Mouse (Mus musculus) embryonic facial prominence, embryonic 12.5 days (tissue): ENCODE measurements around the gene Tprn. TPM values are rescaled to one million over a fixed set of nuclear protein-coding genes. Genes with fewer than 3 reads are reported as not detected.

Source experiments
- ATAC-seq: fragments of 200-750 bp; cut with Nextera tagmentation; 2 replicates; pipeline ENCODE4 v1.8.0; 2017; ENCODE audit not compliant: insufficient number of reproducible peaks, insufficient read depth, low FRiP score, low TSS enrichment
- H3K27ac ChIP-seq: fragments of 300-500 bp; sonication (generic); 2 replicates; pipeline ENCODE4 v1.5.1; 2016; ENCODE audit warnings: mild to moderate bottlenecking
- H3K27me3 ChIP-seq: fragments of 300-500 bp; sonication (generic); 2 replicates; pipeline ENCODE4 v1.6.1; 2016; ENCODE audit warnings: mild to moderate bottlenecking, moderate library complexity
- H3K36me3 ChIP-seq: fragments of 300-500 bp; sonication (generic); 2 replicates; pipeline ENCODE4 v1.6.1; 2016; ENCODE audit warnings: mild to moderate bottlenecking
- H3K4me1 ChIP-seq: fragments of 300-500 bp; sonication (generic); 2 replicates; pipeline ENCODE4 v1.6.1; 2016
- H3K4me2 ChIP-seq: fragments of 300-500 bp; sonication (generic); replicated peaks from 2 replicates; pipeline ENCODE4 v1.6.1; 2016; ENCODE audit warnings: mild to moderate bottlenecking, moderate library complexity
- H3K4me3 ChIP-seq: fragments of 300-500 bp; sonication (generic); 2 replicates; pipeline ENCODE4 v1.5.1; 2016; ENCODE audit warnings: mild to moderate bottlenecking
- H3K9ac ChIP-seq: fragments of 300-500 bp; sonication (generic); 2 replicates; pipeline ENCODE4 v1.6.1; 2016; ENCODE audit warnings: mild to moderate bottlenecking, moderate library complexity
- H3K9me3 ChIP-seq: fragments of 300-500 bp; sonication (generic); 2 replicates; pipeline ENCODE4 v1.6.1; 2016; ENCODE audit warnings: mild to moderate bottlenecking, moderate library complexity
- WGBS: fragments of 180-500 bp; shearing (Covaris S2); methylation state at CpG from one replicate; pipeline ENCODE4 v1.1.7; 2016; 5-methylcytosine and 5-hydroxymethylcytosine counted together
- polyA plus RNA-seq: library from polyadenylated mRNA; unstranded; fragments of >200 nt; fragmentation: Nextera tagmentation; extraction: Ambion mirVana; gene quantifications from 2 replicates; pipeline ENCODE4 v1.2.1, GENCODE M21; 2016

The Tprn gene
- polyA plus RNA-seq, 1 experiment from 2014 or later: 9.7 TPM

DNA sequence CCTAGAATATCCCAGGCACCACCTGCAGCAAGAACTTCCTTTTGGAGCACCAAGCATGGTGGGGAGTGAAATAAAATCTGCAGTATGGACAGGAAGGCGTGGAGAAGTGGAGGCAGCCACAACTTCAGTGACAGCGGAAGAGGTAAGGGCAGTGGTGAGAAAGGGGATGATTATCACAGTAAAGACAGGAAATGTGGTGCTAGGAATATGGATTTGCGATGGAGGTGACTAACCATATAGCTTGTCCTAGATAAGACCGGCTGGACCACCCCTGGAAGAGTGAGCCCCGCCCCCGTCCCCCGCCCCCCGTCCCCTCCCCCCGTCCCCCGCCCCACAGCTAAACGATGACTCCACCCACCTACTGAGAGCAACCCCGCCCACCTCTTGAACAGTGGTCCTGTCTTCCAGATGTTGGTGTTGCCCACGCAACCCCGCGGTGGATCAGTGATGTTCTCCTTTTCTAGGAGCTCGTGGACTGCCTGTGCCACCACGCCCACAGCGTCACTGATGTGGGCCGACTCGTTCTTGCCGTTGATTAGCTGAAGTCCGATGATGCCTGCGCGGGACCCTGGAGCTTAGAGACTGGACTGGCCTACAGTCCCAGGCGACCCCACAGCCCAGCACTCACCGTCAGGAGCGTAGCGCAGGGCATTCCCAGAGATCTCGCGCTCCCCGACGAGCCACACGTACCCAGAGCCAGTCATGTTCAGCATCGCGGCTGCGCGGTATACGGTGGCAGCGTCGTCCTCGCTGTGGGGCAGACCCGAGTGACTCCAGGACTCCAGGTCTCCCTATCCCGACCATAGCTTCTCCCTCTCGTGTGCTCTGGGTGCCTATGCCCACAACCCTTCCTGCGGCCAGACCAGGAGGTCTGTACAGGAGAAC is 42.5 kb downstream of the Tprn start:
- peak overlapping the region; percentile 46 for H3K4me3 ChIP-seq
- no peak overlapping the region for H3K27ac ChIP-seq
- peaks cover 59% of the 10 kb centered on the region for H3K27me3 ChIP-seq
- peak; percentile 57 for ATAC-seq
- peak overlapping the region; percentile 56 for H3K9ac ChIP-seq
- peaks cover 9% of the 10 kb centered on the region; the same call in 1 of the 2 replicates for H3K4me1 ChIP-seq
- H3K4me2 ChIP-seq: peak overlapping the region; percentile 84
- no peaks in the 10 kb centered on the region for H3K36me3 ChIP-seq
- no peaks in the 10 kb centered on the region for H3K9me3 ChIP-seq
- 3% methylated on average over 45 of the region's 45 CpGs for WGBS

- peak overlapping the region; percentile 46 for H3K4me3 ChIP-seq
- H3K9me3 ChIP-seq: no peaks in the 10 kb centered on the region
- WGBS: 47% methylated on average over 14 of the region's 14 CpGs
- H3K27me3 ChIP-seq: peaks cover 68% of the 10 kb centered on the region
- no peaks in the 10 kb centered on the region for H3K36me3 ChIP-seq
- H3K9ac ChIP-seq: peak overlapping the region; percentile 56
- H3K4me2 ChIP-seq: peak overlapping the region; percentile 84
- H3K27ac ChIP-seq: no peak overlapping the region
- ATAC-seq: 0 out of 2 replicates have a peak, but pooled peaks have one; percentile 24
- H3K4me1 ChIP-seq: peaks cover 9% of the 10 kb centered on the region; the same call in 1 of the 2 replicates
These were observed 43.4 kb downstream of the Tprn start for GRCm38 (mm10) chr2:25305587-25306359.

DNA sequence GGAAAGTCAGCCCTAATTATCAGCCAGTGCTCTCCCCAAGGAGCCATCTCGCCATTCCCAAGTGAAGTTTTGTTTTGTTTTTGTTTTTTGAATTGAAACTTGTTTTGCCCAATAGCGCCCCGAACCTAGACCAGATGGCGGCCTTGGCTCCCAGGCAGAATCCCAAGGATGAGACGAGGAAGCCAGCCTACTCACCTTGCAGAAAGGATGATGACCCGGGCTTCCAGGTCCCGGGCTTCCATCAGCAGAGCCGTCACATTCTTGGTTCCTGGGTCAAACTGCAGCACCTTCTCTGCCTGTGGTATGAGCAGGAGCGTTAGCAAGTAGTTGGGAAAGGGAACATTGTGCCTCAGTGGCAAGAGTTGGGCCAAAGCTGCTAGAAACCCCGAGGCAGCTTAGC is 47.8 kb downstream of the Tprn start:
- peaks cover 2% of the 10 kb centered on the region; the same call in 1 of the 2 replicates for H3K4me1 ChIP-seq
- no peak overlapping the region for H3K4me2 ChIP-seq
- no peaks in the 10 kb centered on the region for H3K36me3 ChIP-seq
- no peaks in the 10 kb centered on the region for H3K9me3 ChIP-seq
- no peak for ATAC-seq
- WGBS: 56% methylated on average over 10 of the region's 10 CpGs
- H3K27ac ChIP-seq: no peak overlapping the region
- no peak overlapping the region for H3K9ac ChIP-seq
- peaks cover 93% of the 10 kb centered on the region for H3K27me3 ChIP-seq
- H3K4me3 ChIP-seq: no peak overlapping the region

DNA sequence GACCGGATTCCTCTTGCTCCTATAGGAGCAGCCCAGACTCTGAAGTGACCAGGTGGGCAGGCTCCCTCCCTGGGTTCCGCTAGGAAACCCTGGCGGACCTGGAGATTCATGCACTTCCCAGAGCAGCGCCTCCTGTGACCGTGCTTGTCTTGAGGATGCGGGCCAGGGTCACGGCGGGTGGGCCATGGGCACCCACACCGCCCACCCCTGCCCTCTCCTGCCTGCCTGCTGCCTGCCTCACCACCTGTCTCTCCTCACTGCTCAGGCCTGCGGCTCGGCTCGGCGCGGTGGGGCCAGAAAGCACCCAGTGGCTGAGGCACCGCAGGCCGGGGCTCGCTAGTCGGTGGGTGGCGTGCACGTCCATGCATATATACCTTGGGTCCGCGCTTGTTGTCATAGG is 48.6 kb downstream of the Tprn start:
- Histone ChIP-seq H3K9ac (no peak overlapping the region), H3K4me2 (no peak overlapping the region), H3K36me3 (no peaks in the 10 kb centered on the region), H3K9me3 (no peaks in the 10 kb centered on the region), H3K27me3 (peaks cover 89% of the 10 kb centered on the region), H3K4me3 (no peak overlapping the region), H3K27ac (no peak overlapping the region), H3K4me1 (no peaks in the 10 kb centered on the region)
- ATAC-seq: no peak
- WGBS: 2% methylated on average over 22 of the region's 22 CpGs

DNA sequence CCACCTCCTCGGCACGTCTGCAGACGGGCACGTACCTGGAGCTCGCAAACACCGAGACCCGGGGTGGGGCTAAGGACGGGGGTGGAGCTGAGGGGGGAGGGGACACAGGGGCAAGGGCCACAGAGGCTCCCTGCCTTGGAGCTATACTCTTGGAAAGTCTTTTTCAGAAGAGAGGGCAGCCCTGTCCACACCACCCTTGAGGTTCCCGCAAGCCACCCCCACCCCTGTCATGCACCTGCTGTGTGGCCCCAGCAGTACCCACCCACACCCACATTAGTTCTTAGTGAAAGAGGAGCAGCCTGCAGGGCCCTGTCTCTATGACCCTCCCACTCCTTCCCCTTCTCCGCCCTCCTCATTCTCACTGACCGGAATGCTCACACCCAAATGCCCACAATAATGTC is 49.1 kb downstream of the Tprn start:
- Histone ChIP-seq H3K27ac (no peak overlapping the region), H3K27me3 (peaks cover 89% of the 10 kb centered on the region), H3K9me3 (no peaks in the 10 kb centered on the region), H3K4me2 (no peak overlapping the region), H3K4me3 (no peak overlapping the region), H3K4me1 (no peaks in the 10 kb centered on the region), H3K36me3 (no peaks in the 10 kb centered on the region), H3K9ac (no peak overlapping the region)
- no peak for ATAC-seq
- 7% methylated on average over 11 of the region's 11 CpGs for WGBS

GRCm38 (mm10) chr2:25318119-25318966 is 55.9 kb downstream of the Tprn start:
- 8% methylated on average over 31 of the region's 31 CpGs for WGBS
- no peak overlapping the region for H3K27ac ChIP-seq

DNA sequence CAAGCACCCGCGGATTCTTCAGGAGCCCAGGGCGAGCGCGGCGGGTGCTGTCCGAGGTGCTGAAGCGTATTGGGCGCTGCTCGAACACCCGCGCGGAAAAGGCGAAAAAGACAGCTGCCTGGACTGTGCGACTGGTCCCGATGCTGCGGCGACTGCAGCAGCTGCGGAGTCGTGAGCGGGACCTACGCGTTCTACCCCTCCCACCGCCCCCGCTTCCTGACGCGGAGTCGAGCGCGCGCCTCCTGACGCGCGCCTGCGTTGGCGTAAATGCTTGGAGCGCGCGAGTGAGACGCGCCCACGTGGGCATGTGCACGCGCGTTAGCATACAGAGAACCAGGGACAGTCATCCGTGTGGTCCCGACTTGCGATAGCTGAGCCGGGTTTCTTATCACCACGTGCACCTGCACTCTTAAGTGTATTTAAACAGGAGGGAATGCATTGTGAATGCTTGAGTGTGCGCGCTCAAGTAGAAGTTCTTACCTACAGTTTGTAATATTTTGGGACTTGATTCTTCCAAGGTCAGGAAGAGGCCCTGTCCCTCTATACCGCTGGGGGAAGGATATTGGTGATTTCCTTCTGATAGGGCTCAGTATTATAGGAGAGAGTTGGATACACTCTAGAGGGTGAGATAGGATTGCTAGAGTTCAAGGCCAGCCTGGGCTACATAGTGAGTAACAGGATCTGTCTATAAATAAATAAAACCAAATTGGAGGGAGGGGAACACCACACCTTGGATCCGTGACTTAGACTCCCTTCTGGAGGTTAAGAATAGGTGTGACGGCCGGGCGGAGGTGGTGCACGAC is 56.8 kb downstream of the Tprn start, which contains the start of gene Grin1:
Gene Grin1 (minus strand): TSS at position 217 of the 803 bp plus-strand sequence.
- WGBS: 10% methylated on average over 58 of the region's 58 CpGs
- peak within 1 kb of the TSS; percentile 30 for H3K4me3 ChIP-seq
- H3K4me1 ChIP-seq: peaks cover 9% of the 10 kb centered on the region; the same call in 1 of the 2 replicates
- no peak within 1 kb of the TSS for H3K27ac ChIP-seq
- H3K9me3 ChIP-seq: no peaks in the 10 kb centered on the region
- H3K36me3 ChIP-seq: no peaks in the 10 kb centered on the region
- H3K27me3 ChIP-seq: peaks cover 69% of the 10 kb centered on the region
- H3K4me2 ChIP-seq: peak within 1 kb of the TSS; percentile 55
- H3K9ac ChIP-seq: no peak within 1 kb of the TSS
- ATAC-seq: 0 out of 2 replicates have a peak, but pooled peaks have one; percentile 28

More at GRCm38 (mm10) chr2:25318119-25318966, 55.9 kb downstream of the Tprn start:
- Histone ChIP-seq H3K9me3 (no peaks in the 10 kb centered on the region), H3K36me3 (no peaks in the 10 kb centered on the region), H3K4me2 (peak overlapping the region; percentile 55), H3K27me3 (peaks cover 76% of the 10 kb centered on the region), H3K9ac (no peak overlapping the region), H3K4me3 (peak overlapping the region; percentile 30), H3K4me1 (peaks cover 9% of the 10 kb centered on the region; the same call in 1 of the 2 replicates)
- peak; percentile 41; the same call in 1 of the 2 replicates for ATAC-seq

Other genes starting within 250 kb of the Tprn start
- 99.1 and 103 TPM in 2 replicates for gene Nsmf, start 208.3 kb upstream of the Tprn start, polyA plus RNA-seq
- gene Entpd8, start 182.3 kb upstream of the Tprn start, polyA plus RNA-seq: not detected in 2 replicates
- gene Noxa1, start 167.5 kb upstream of the Tprn start, polyA plus RNA-seq: 0.19 TPM in 1 of 2 replicates, not detected in the other
- 21.3 and 24.7 TPM in 2 replicates for gene Nrarp, start 81.9 kb upstream of the Tprn start, polyA plus RNA-seq
- gene Tor4a, start 65.7 kb upstream of the Tprn start, polyA plus RNA-seq: 3.1 and 3.9 TPM in 2 replicates
- 119 and 121 TPM in 2 replicates for gene Nelfb, start 51.1 kb upstream of the Tprn start, polyA plus RNA-seq
- not detected in 2 replicates for gene Stpg3, start 48.0 kb upstream of the Tprn start, polyA plus RNA-seq
- gene Fam166a, start 43.9 kb upstream of the Tprn start, polyA plus RNA-seq: 1.1 TPM in 1 of 2 replicates, not detected in the other
- gene Tubb4b, start 37.9 kb upstream of the Tprn start, polyA plus RNA-seq: 443 and 449 TPM in 2 replicates
- gene Slc34a3, start 28.3 kb upstream of the Tprn start, polyA plus RNA-seq: not detected in 2 replicates
- not detected in 2 replicates for gene Rnf224, start 25.8 kb upstream of the Tprn start, polyA plus RNA-seq
- gene Rnf208, start 20.4 kb upstream of the Tprn start, polyA plus RNA-seq: 8.6 and 9.4 TPM in 2 replicates
- gene Cysrt1, start 20.2 kb upstream of the Tprn start, polyA plus RNA-seq: not detected in 2 replicates
- 3.8 and 4.2 TPM in 2 replicates for gene AL732309.1, start 15.8 kb upstream of the Tprn start, polyA plus RNA-seq
- gene Tmem203, start 7.2 kb upstream of the Tprn start, polyA plus RNA-seq: 21.6 and 23.6 TPM in 2 replicates
- gene Ssna1, start 9.8 kb downstream of the Tprn start, polyA plus RNA-seq: 218 and 231 TPM in 2 replicates
- 154 and 155 TPM in 2 replicates for gene Anapc2, start 9.9 kb downstream of the Tprn start, polyA plus RNA-seq
- not detected in 2 replicates for gene Tmem210, start 25.5 kb downstream of the Tprn start, polyA plus RNA-seq
- gene Lrrc26, start 27.3 kb downstream of the Tprn start, polyA plus RNA-seq: not detected in 2 replicates
- 1.0 and 1.9 TPM in 2 replicates for gene Grin1, start 56.6 kb downstream of the Tprn start, polyA plus RNA-seq
- 66.5 and 75.8 TPM in 2 replicates for gene Man1b1, start 69.7 kb downstream of the Tprn start, polyA plus RNA-seq
- gene Dpp7, start 93.7 kb downstream of the Tprn start, polyA plus RNA-seq: 25.0 and 27.0 TPM in 2 replicates
- gene Uap1l1, start 103.1 kb downstream of the Tprn start, polyA plus RNA-seq: 7.9 and 8.9 TPM in 2 replicates
- 51.4 and 51.6 TPM in 2 replicates for gene Sapcd2, start 109.7 kb downstream of the Tprn start, polyA plus RNA-seq
- 0.41 and 0.42 TPM in 2 replicates for gene Entpd2, start 133.3 kb downstream of the Tprn start, polyA plus RNA-seq
- 47.7 and 60.0 TPM in 2 replicates for gene Npdc1, start 136.7 kb downstream of the Tprn start, polyA plus RNA-seq
- gene Fut7, start 160.6 kb downstream of the Tprn start, polyA plus RNA-seq: not detected in 2 replicates
- gene Abca2, start 166.1 kb downstream of the Tprn start, polyA plus RNA-seq: 4.8 and 5.2 TPM in 2 replicates
- 1.4 and 1.8 TPM in 2 replicates for gene Clic3, start 194.2 kb downstream of the Tprn start, polyA plus RNA-seq
- 28.6 and 28.9 TPM in 2 replicates for gene Paxx, start 198.5 kb downstream of the Tprn start, polyA plus RNA-seq
- gene Ptgds, start 207.4 kb downstream of the Tprn start, polyA plus RNA-seq: 0.70 and 0.96 TPM in 2 replicates
- not detected in 2 replicates for gene Lcn12, start 231.3 kb downstream of the Tprn start, polyA plus RNA-seq
- 81.8 and 82.8 TPM in 2 replicates for gene Fbxw5, start 238.1 kb downstream of the Tprn start, polyA plus RNA-seq
- 6.3 and 6.4 TPM in 2 replicates for gene C8g, start 239.1 kb downstream of the Tprn start, polyA plus RNA-seq